Mouse (Mus musculus) MEL (cell line): ENCODE results near the gene Hmox2. TPM values are rescaled to one million over a fixed set of nuclear protein-coding genes. Genes with fewer than 3 reads are reported as not detected.

ENCODE experiments used
- DNase-seq: peaks from one replicate; pipeline ENCODE4 v3.0.0; 2011; ENCODE audit warnings: low read depth, low spot score
- H3K27ac ChIP-seq: 2 replicates; pipeline ENCODE4 v1.5.1; 2012; ENCODE audit warnings: low read depth, mild to moderate bottlenecking, control low read depth, low read length, moderate library complexity; ENCODE audit not compliant: control insufficient read depth
- H3K27me3 ChIP-seq, 2 experiments: fragments of 150-350 bp in 1 of 2; sonication (generic) in 1 of 2; 2 replicates each; pipeline ENCODE4 v1.6.1; 2012; ENCODE audit warnings: low read length in 2 of 2, mild to moderate bottlenecking in 2 of 2, improper control_type of control experiment in 1 of 2, moderate library complexity in 1 of 2; ENCODE audit not compliant: insufficient read depth in 2 of 2, control insufficient read depth in 1 of 2
- H3K36me3 ChIP-seq, 2 experiments: 2 replicates each; pipeline ENCODE4 v1.6.1; 2012 to 2014; ENCODE audit warnings: low read length in 2 of 2, improper control_type of control experiment in 1 of 2, inconsistent platforms in 1 of 2, mild to moderate bottlenecking in 1 of 2; ENCODE audit not compliant: insufficient read depth in 2 of 2, control insufficient read depth in 1 of 2
- H3K4me1 ChIP-seq, 2 experiments: fragments of 150-350 bp in 1 of 2; sonication (generic) in 1 of 2; 2 replicates each; pipeline ENCODE4 v1.6.1; 2012; ENCODE audit warnings: low read length in 2 of 2, improper control_type of control experiment in 1 of 2, mild to moderate bottlenecking in 1 of 2; ENCODE audit not compliant: insufficient read depth in 2 of 2, control insufficient read depth in 1 of 2
- H3K4me3 ChIP-seq, 2 experiments: fragments of 150-350 bp in 1 of 2; sonication (generic) in 1 of 2; 2 replicates each; pipeline ENCODE4 v1.5.1; 2012; ENCODE audit warnings: low read depth in 2 of 2, low read length in 2 of 2, mild to moderate bottlenecking in 2 of 2, moderate library complexity in 2 of 2, control low read depth in 1 of 2, improper control_type of control experiment in 1 of 2; ENCODE audit not compliant: control insufficient read depth in 1 of 2, insufficient read depth in 1 of 2
- H3K79me2 ChIP-seq: 2 replicates; pipeline ENCODE4 v1.6.1; 2012; ENCODE audit warnings: mild to moderate bottlenecking, low read length, moderate library complexity; ENCODE audit not compliant: control insufficient read depth, poor library complexity, insufficient read depth
- H3K9ac ChIP-seq: 2 replicates; pipeline ENCODE4 v1.6.1; 2012; ENCODE audit warnings: low read depth, mild to moderate bottlenecking, control low read depth, low read length, moderate library complexity; ENCODE audit not compliant: control insufficient read depth, poor library complexity, severe bottlenecking
- H3K9me3 ChIP-seq: fragments of 150-350 bp; sonication (generic); replicated peaks from 2 replicates; pipeline ENCODE4 v1.6.1; 2012; ENCODE audit warnings: mild to moderate bottlenecking, low read length, improper control_type of control experiment, moderate library complexity; ENCODE audit not compliant: insufficient read depth
- BHLHE40 ChIP-seq: IDR thresholded peaks from 2 replicates; pipeline ENCODE4 v1.6.1; 2012; ENCODE audit warnings: low read depth, mild to moderate bottlenecking, inconsistent platforms, low read length, improper control_type of control experiment, borderline replicate concordance
- CHD1 ChIP-seq: IDR thresholded peaks from 2 replicates; pipeline ENCODE4 v1.6.1; 2012; ENCODE audit warnings: low read depth, mild to moderate bottlenecking, inconsistent platforms, low read length, improper control_type of control experiment
- CHD2 ChIP-seq: IDR thresholded peaks from 2 replicates; pipeline ENCODE4 v1.6.1; 2011; ENCODE audit warnings: low read length, improper control_type of control experiment
- GATA1 ChIP-seq: IDR thresholded peaks from 2 replicates; pipeline ENCODE4 v1.6.1; 2011; ENCODE audit warnings: low read depth, low read length, improper control_type of control experiment
- HCFC1 ChIP-seq: IDR thresholded peaks from 2 replicates; pipeline ENCODE4 v1.6.1; 2012; ENCODE audit warnings: low read depth, mild to moderate bottlenecking, inconsistent platforms, low read length, improper control_type of control experiment, moderate library complexity
- JUND ChIP-seq: IDR thresholded peaks from 2 replicates; pipeline ENCODE4 v1.6.1; 2011; ENCODE audit warnings: low read depth, mild to moderate bottlenecking, improper control_type of control experiment, low read length
- MAX ChIP-seq: IDR thresholded peaks from 2 replicates; pipeline ENCODE4 v1.6.1; 2011; ENCODE audit warnings: low read length, improper control_type of control experiment
- MYB ChIP-seq: IDR thresholded peaks from 2 replicates; pipeline ENCODE4 v1.6.1; 2011; ENCODE audit warnings: mild to moderate bottlenecking, low read depth, low read length, improper control_type of control experiment
- POLR2AphosphoS2 ChIP-seq: IDR thresholded peaks from 2 replicates; pipeline ENCODE4 v1.6.1; 2011; ENCODE audit warnings: low read length, improper control_type of control experiment
- POLR2AphosphoS5 ChIP-seq: IDR thresholded peaks from 2 replicates; pipeline ENCODE4 v1.6.1; 2012; ENCODE audit warnings: low read depth, borderline replicate concordance, mild to moderate bottlenecking, inconsistent platforms, low read length, moderate library complexity, mixed read lengths
- RAD21 ChIP-seq: IDR thresholded peaks from 2 replicates; pipeline ENCODE4 v1.6.1; 2011; ENCODE audit warnings: mild to moderate bottlenecking, low read depth, low read length, improper control_type of control experiment
- RCOR1 ChIP-seq: IDR thresholded peaks from 2 replicates; pipeline ENCODE4 v1.6.1; 2012; ENCODE audit warnings: low read depth, mild to moderate bottlenecking, inconsistent platforms, low read length, improper control_type of control experiment
- SMC3 ChIP-seq: IDR thresholded peaks from 2 replicates; pipeline ENCODE4 v1.6.1; 2011; ENCODE audit warnings: low read depth, low read length, improper control_type of control experiment
- TAL1 ChIP-seq: IDR thresholded peaks from 2 replicates; pipeline ENCODE4 v1.6.1; 2012; ENCODE audit warnings: mild to moderate bottlenecking, inconsistent platforms, low read length, moderate library complexity, mixed read lengths
- TBP ChIP-seq: IDR thresholded peaks from 2 replicates; pipeline ENCODE4 v1.8.0; 2011; ENCODE audit warnings: low read depth, low read length, improper control_type of control experiment
- TCF12 ChIP-seq: IDR thresholded peaks from 2 replicates; pipeline ENCODE4 v1.6.1; 2014; ENCODE audit warnings: low read depth, mild to moderate bottlenecking, inconsistent platforms, low read length, improper control_type of control experiment, moderate library complexity
- UBTF ChIP-seq: IDR thresholded peaks from 2 replicates; pipeline ENCODE4 v1.6.1; 2012; ENCODE audit warnings: low read depth, mild to moderate bottlenecking, inconsistent platforms, low read length, improper control_type of control experiment, moderate library complexity, borderline replicate concordance; ENCODE audit not compliant: insufficient read depth
- USF1 ChIP-seq: IDR thresholded peaks from 2 replicates; pipeline ENCODE4 v1.6.1; 2014; ENCODE audit warnings: low read depth, mild to moderate bottlenecking, inconsistent platforms, low read length, improper control_type of control experiment, moderate library complexity
- USF2 ChIP-seq, 2 experiments: IDR thresholded peaks; 2 replicates each; pipeline ENCODE4 v1.6.1; 2011 to 2012; ENCODE audit warnings: improper control_type of control experiment in 2 of 2, low read length in 2 of 2, borderline replicate concordance in 1 of 2, inconsistent platforms in 1 of 2, low read depth in 1 of 2, mild to moderate bottlenecking in 1 of 2; ENCODE audit not compliant: insufficient read depth in 1 of 2
- ZKSCAN1 ChIP-seq: IDR thresholded peaks from 2 replicates; pipeline ENCODE4 v1.6.1; 2012; ENCODE audit warnings: low read depth, mild to moderate bottlenecking, inconsistent platforms, low read length, improper control_type of control experiment, moderate library complexity
- polyA plus RNA-seq, 2 experiments: library from polyadenylated mRNA; stranded (reverse) in 1 of 2; unstranded in 1 of 2; fragments of >175 nt in 1 of 2; fragments of >200 nt in 1 of 2; gene quantifications; 2 replicates each; pipeline versions ENCODE4 v1.2.1 to v1.2.4; 2012; ENCODE audit warnings: low replicate concordance in 2 of 2, low read depth in 1 of 2; ENCODE audit not compliant: insufficient read length in 2 of 2, insufficient read depth in 1 of 2, missing spikeins in 1 of 2
- total RNA-seq: library from RNA; depleted of rRNA; stranded (reverse); fragments of 300-350 nt; gene quantifications from 2 replicates; pipeline ENCODE4 v1.2.3, GENCODE M21; 2012

The Hmox2 gene
- total and polyA plus RNA-seq, 3 experiments, result 41.5 to 75.0 TPM; not detected in 1

GRCm38 (mm10) chr16:4742186-4742585 is 16.0 kb downstream of the Hmox2 start:
- DNase-seq, result no peak
- Histone ChIP-seq H3K9ac (no peak overlapping the region), H3K4me3 (no peak overlapping the region), H3K9me3 (no peaks in the 10 kb centered on the region), H3K36me3 (peaks cover 0 to 2% of the 10 kb centered on the region in 2 experiments; a peak in 2 of 4 replicates), H3K79me2 (peaks cover 4% of the 10 kb centered on the region), H3K27me3 (no peaks in the 10 kb centered on the region), H3K27ac (no peak overlapping the region), H3K4me1 (no peaks in the 10 kb centered on the region)
- TF ChIP-seq UBTF (no peak), CHD2 (no peak), USF2 (IDR thresholded peaks at IDR 0.05; ENCODE audit: borderline replicate concordance in 1 of 2, insufficient read depth in 1 of 2, low read depth in 1 of 2, low read length in 2 of 2) (no peak), GATA1 (no peak), BHLHE40 (no peak), JUND (no peak), MAX (no peak)

- Histone ChIP-seq H3K27me3 (no peaks in the 10 kb centered on the region), H3K9me3 (no peaks in the 10 kb centered on the region), H3K36me3 (no peaks in the 10 kb centered on the region), H3K9ac (no peak overlapping the region), H3K4me3 (no peak overlapping the region), H3K79me2 (no peaks in the 10 kb centered on the region; the same call in 1 of the 2 replicates), H3K4me1 (no peaks in the 10 kb centered on the region), H3K27ac (no peak overlapping the region)
- no peak for DNase-seq
- TF ChIP-seq USF1 (no peak), MYB (no peak), POLR2AphosphoS5 (no peak), TCF12 (no peak), RCOR1 (no peak), RAD21 (no peak), SMC3 (no peak), HCFC1 (no peak), POLR2AphosphoS2 (no peak), ZKSCAN1 (no peak), CHD1 (no peak), TBP (no peak), TAL1 (no peak)
These were observed 26.0 kb downstream of the Hmox2 start for GRCm38 (mm10) chr16:4752155-4752554.
